Mouse (Mus musculus) forebrain, embryonic 10.5 days (tissue): ENCODE measurements around the gene Pde4c. TPM values are rescaled to one million over a fixed set of nuclear protein-coding genes. Genes with fewer than 3 reads are reported as not detected.
A peak's percentile ranks its signal among the peaks of the same experiment; 100 is the strongest.

Experiments
- DNase-seq: peaks from one replicate; pipeline ENCODE4 v3.0.0-alpha.2; 2017; ENCODE audit warnings: low spot score; ENCODE audit errors: extremely low spot score
- H3K27ac ChIP-seq: fragments of 300-500 bp; sonication (generic); 2 replicates; pipeline ENCODE4 v1.5.1; 2016; ENCODE audit warnings: mild to moderate bottlenecking
- H3K27me3 ChIP-seq: fragments of 300-500 bp; sonication (generic); 2 replicates; pipeline ENCODE4 v1.6.1; 2016; ENCODE audit warnings: mild to moderate bottlenecking; ENCODE audit not compliant: poor library complexity, severe bottlenecking
- H3K36me3 ChIP-seq: fragments of 300-500 bp; sonication (generic); replicated peaks from 2 replicates; pipeline ENCODE4 v1.6.1; 2016; ENCODE audit warnings: mild to moderate bottlenecking, moderate library complexity
- H3K4me1 ChIP-seq: fragments of 300-500 bp; sonication (generic); 2 replicates; pipeline ENCODE4 v1.6.1; 2016
- H3K4me3 ChIP-seq: fragments of 300-500 bp; sonication (generic); 2 replicates; pipeline ENCODE4 v1.5.1; 2016; ENCODE audit warnings: mild to moderate bottlenecking, moderate library complexity
- H3K9me3 ChIP-seq: fragments of 300-500 bp; sonication (generic); 2 replicates; pipeline ENCODE4 v1.6.1; 2016; ENCODE audit warnings: mild to moderate bottlenecking, moderate library complexity
- WGBS: fragments of 180-500 bp; shearing (Covaris S2); methylation state at CpG from one replicate; pipeline ENCODE4 v1.1.7; 2016; 5-methylcytosine and 5-hydroxymethylcytosine counted together
- polyA plus RNA-seq: library from polyadenylated mRNA; unstranded; fragments of >200 nt; fragmentation: Nextera tagmentation; extraction: Ambion mirVana; gene quantifications from 2 replicates; pipeline ENCODE4 v1.2.1, GENCODE M21; 2016

Pde4c gene
- polyA plus RNA-seq, 1 experiment from 2014 or later, result 0.68 TPM

DNA sequence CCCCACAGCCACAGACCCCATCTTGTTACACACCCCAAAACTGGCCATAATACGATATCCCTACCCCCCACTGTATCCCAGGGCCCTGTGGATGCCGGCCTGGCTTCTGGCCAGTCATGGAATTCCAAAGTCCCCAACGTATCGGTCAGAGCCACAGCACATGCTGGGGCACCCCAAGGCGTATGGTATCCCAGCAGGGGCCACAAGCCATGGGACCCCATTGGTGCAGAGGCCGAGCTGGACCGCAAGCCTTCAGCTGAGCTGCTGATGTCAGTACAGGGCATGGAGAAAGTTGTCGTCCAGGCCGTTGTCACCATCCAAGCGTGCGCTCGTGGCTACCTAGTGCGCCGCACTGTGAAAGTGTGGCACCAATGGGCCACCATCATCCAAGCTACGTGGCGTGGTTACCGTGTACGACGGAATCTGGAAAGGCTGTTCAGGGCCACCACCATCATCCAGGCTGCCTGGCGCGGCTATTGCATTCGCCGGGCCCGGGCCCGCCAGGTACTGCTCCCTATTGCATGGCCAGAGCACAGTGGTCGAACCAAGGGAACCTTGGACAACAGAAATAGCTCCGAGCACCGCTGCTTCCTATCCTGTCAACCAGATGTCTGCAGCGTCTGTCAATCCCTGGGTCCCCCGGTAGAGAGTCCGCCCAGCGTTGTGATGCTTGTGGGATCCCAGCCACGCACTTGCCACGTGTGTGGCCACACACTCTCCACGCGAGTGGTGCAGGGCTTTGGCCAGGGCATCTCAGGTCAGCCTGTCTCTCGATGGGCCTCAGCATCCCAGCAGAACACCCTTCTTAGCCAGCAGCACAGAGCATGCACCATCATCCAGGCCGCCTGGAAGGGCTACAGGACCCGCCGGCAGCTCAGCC, 6.8 kb upstream of the Pde4c start:
- Histone ChIP-seq H3K27me3 (peaks cover 22% of the 10 kb centered on the region), H3K4me1 (peaks cover 14% of the 10 kb centered on the region), H3K36me3 (no peaks in the 10 kb centered on the region), H3K9me3 (no peaks in the 10 kb centered on the region), H3K4me3 (peak overlapping the region; percentile 3; the same call in 1 of the 2 replicates), H3K27ac (no peak overlapping the region)
- 87% methylated on average over 40 of the region's 40 CpGs for WGBS
- no peak for DNase-seq

DNA sequence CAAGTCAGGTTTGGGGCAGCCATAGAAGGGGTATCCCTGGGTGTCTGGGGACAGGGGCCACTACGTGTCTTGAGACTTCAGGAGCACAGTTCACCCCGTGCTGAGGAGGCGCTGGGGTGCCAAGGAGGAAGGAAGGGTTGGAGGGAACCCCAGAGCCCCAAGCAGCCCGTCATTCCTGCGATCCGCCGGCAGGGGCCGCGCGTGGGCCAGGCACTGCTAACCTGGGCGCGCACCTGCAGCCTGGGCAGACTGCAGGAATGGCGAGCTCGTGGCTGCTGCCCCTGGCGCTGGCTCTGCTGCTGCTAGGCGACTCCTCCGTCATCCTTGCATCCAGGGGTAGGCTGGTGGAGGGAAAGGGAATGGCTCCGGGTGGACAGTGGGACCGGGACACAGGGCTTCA, 5.2 kb upstream of the Pde4c start, which contains the start of gene Gm3336:
Gene Gm3336, plus strand, starts transcription at position 247 of the 400 bp plus-strand sequence.
- 3% methylated on average over 19 of the region's 19 CpGs for WGBS
- no peaks in the 10 kb centered on the region for H3K9me3 ChIP-seq
- DNase-seq, result peak; percentile 42
- peaks cover 22% of the 10 kb centered on the region for H3K27me3 ChIP-seq
- peak within 1 kb of the TSS; percentile 13; the same call in 1 of the 2 replicates for H3K4me3 ChIP-seq
- H3K36me3 ChIP-seq, result no peaks in the 10 kb centered on the region
- peaks cover 14% of the 10 kb centered on the region for H3K4me1 ChIP-seq
- no peak within 1 kb of the TSS for H3K27ac ChIP-seq

DNA sequence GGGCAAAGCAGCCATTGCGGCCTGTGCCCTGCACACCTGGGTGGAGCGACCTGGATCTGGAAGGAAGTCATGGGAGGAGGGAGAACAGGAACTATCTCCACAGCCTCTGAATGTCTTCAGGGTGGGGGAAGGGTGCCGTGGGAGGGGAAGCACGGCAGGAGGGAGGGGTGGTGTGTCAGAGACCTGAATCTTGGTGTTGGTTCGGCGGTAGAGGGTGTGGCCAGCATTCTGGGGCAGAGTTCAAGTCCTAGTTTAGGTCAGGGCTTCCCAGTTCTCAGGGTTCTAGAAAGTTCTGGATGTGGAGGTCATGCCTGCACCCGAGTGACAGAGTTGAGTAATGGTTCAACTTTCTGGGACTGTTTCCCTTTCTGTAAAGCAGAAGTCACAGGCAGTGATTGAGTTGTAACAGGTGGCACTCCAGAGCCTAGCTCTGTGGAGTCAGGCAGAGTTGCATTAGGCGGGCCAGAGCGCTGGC, 3.7 kb upstream of the Pde4c start:
- no peak for DNase-seq
- 71% methylated on average over 9 of the region's 9 CpGs for WGBS
- Histone ChIP-seq H3K36me3 (no peaks in the 10 kb centered on the region), H3K9me3 (no peaks in the 10 kb centered on the region), H3K4me3 (no peak overlapping the region), H3K27me3 (peaks cover 28% of the 10 kb centered on the region), H3K4me1 (peaks cover 5% of the 10 kb centered on the region), H3K27ac (no peak overlapping the region)

DNA sequence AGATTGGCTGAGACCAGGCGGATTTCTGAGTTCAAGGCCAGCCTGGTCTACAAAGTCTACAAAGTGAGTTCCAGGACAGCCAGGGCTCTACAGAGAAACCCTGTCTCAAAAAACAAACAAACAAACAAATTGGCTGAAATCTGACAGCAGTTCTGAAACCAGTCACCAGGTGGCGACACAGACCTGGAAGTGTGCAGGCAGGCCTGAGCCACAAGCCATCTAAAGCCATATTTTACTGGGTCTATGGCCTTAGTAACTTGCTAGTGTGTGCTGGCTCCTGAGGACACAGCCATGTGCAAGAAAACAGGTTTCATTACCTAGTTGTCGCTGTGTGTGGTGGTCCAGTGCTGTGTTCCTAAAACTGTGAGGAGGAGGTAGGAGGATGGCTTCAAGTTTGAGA, 2.8 kb upstream of the Pde4c start:
- H3K27me3 ChIP-seq, result peaks cover 29% of the 10 kb centered on the region
- WGBS, result 5% methylated on average over 3 of the region's 3 CpGs
- H3K9me3 ChIP-seq, result no peaks in the 10 kb centered on the region
- DNase-seq, result peak; percentile 73
- H3K27ac ChIP-seq, result no peak overlapping the region
- H3K4me3 ChIP-seq, result no peak overlapping the region
- no peaks in the 10 kb centered on the region for H3K36me3 ChIP-seq
- peaks cover 5% of the 10 kb centered on the region for H3K4me1 ChIP-seq

DNA sequence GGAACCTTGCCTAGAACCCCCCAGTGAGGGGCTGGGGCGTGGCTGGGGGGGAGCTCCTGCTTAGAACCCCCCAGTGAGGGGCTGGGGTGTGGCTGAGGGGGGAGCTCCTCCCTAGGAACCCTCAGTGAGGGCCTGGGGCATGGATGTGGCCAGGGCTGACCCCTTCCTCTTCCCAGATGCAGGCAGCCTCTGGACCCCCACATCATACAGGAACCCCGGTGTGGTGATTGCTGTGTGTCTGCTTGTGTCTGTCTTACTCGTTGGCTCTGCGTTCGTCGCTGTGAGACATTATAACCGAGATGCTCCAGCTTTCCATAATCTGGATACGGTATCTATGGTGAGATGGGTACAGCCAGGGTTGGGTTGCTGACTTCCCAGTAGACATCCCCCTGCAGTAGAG, 1.9 kb upstream of the Pde4c start:
- 82% methylated on average over 8 of the region's 8 CpGs for WGBS
- Histone ChIP-seq H3K9me3 (no peaks in the 10 kb centered on the region), H3K4me1 (peaks cover 5% of the 10 kb centered on the region), H3K27ac (no peak overlapping the region), H3K36me3 (no peaks in the 10 kb centered on the region), H3K27me3 (peaks cover 37% of the 10 kb centered on the region), H3K4me3 (no peak overlapping the region)
- no peak for DNase-seq

DNA sequence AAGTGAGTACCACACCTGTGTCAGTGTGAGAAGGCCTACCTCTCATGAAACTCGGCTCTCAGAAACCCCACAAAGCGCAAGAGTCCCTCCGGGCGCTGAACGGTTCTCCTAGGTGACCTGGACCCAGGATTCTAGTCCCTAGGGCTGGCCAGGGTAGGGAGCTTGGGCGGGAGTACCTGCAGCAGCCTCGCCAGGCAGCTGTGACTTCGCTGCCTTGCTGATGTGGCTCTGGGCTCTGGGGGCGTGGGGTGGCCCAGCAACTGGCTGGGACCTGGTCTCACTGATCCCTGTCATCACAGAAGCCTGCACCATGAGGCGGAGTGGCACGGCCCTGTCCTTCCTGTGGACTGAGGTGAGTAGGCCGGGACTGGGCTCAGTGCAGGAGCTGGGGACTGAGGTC, 696 bp downstream of the Pde4c start:
- WGBS, result 81% methylated on average over 12 of the region's 12 CpGs
- H3K9me3 ChIP-seq, result no peaks in the 10 kb centered on the region
- H3K27me3 ChIP-seq, result peaks cover 46% of the 10 kb centered on the region
- peak overlapping the region; percentile 25; the same call in 1 of the 2 replicates for H3K27ac ChIP-seq
- H3K36me3 ChIP-seq, result no peaks in the 10 kb centered on the region
- 0 out of 2 replicates have a peak, but pooled peaks cover 3% of the 10 kb centered on the region for H3K4me1 ChIP-seq
- no peak for DNase-seq
- H3K4me3 ChIP-seq, result no peak overlapping the region

DNA sequence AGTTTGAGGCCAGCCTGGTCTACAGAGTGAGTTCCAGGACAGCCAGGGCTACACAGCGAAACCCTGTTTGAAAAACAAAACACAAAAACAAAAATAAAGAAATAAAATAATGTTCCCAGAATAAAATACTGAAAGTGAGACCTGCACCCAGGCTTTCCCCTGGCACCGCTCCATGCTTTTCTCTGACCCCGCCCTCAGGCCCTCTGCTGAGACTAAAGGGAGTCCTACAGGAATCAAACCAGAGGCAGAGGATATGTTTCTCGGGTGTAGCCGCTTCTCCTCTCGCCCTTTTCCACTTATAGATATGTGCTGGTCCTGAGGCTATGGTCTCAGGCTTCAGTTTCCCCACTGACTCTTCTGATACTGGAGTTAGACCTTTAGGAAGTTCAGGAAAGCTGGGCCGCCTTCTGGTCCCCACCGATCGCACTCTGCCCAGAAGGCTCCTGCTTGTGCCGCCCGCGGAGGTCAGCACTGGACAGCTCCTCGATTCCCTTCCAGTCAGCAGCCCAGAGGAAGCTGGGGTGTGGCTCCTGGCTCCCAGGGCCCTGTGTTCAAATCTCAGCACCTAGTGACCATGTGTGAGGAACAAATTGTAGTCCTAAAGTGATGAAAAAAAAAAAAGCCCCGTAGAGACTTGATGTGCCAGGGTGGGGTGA, 2.4 kb downstream of the Pde4c start:
- H3K27me3 ChIP-seq, result peaks cover 56% of the 10 kb centered on the region
- 28% methylated on average over 14 of the region's 14 CpGs for WGBS

DNA sequence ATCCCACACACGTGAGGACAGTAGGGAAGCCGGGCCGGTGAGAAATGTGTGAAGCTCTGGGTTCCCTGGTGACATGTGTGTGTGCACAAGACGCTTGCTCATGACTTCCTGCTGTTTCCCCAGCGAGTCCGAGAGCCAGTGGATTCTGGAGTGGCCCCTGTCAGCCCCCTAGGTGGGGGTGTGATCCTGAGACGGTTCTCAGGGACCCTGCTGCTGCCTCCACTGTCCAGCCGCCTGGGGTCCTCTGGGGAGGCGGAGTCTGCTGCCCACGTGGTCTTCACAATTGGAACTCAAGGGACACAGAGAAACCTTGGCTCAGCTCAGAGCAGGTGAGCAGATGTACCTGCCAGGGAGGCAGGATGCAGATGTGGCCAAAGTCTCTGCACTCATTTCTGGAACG, 3.2 kb downstream of the Pde4c start:
- no peak overlapping the region for H3K27ac ChIP-seq
- H3K4me1 ChIP-seq, result peaks cover 13% of the 10 kb centered on the region
- DNase-seq, result no peak
- H3K27me3 ChIP-seq, result peaks cover 64% of the 10 kb centered on the region
- no peaks in the 10 kb centered on the region for H3K9me3 ChIP-seq
- H3K4me3 ChIP-seq, result no peak overlapping the region
- no peaks in the 10 kb centered on the region for H3K36me3 ChIP-seq
- 42% methylated on average over 11 of the region's 11 CpGs for WGBS

More for the DNA sequence above, 2.4 kb downstream of the Pde4c start:
- no peak for DNase-seq
- H3K9me3 ChIP-seq, result no peaks in the 10 kb centered on the region
- no peak overlapping the region for H3K27ac ChIP-seq
- H3K4me3 ChIP-seq, result no peak overlapping the region
- H3K4me1 ChIP-seq, result peaks cover 13% of the 10 kb centered on the region
- no peaks in the 10 kb centered on the region for H3K36me3 ChIP-seq

DNA sequence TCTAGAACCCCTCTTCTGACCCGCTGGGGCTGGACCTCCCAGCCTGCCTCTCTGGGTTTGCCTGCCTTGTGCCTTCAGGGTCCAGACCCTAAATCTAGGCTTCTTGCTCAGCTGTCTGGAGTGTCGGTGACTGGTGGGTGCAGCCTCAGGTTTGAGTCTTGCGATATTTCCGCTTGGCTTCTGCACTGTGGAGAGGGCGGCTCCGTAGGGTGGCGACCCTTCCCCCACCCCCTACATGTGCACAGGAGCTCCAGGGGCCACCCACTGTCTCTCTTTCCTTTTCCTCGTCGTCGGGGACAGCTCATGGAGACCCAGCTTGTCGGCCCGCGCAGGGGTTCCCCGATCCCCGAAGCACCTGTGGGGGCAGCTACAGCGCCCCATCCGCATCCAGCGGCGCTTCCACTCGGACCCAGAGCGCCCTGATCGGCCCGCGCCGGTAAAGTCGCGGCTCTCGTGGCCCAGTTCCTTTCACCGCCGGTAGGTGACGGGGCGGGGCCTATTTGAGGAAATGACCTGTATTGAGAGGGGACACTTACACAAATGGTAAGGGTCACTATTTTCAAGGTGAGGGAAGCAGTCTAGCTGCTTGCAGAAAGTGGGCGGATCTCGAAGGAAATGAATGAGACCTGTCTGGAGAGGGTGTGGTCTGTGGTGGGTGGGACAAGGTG, 6.4 kb downstream of the Pde4c start:
- H3K27me3 ChIP-seq, result peaks cover 82% of the 10 kb centered on the region
- no peak overlapping the region for H3K27ac ChIP-seq
- H3K4me3 ChIP-seq, result peak overlapping the region; percentile 46
- peaks cover 13% of the 10 kb centered on the region for H3K4me1 ChIP-seq
- H3K9me3 ChIP-seq, result no peaks in the 10 kb centered on the region
- no peak for DNase-seq
- H3K36me3 ChIP-seq, result no peaks in the 10 kb centered on the region
- 3% methylated on average over 34 of the region's 34 CpGs for WGBS

DNA sequence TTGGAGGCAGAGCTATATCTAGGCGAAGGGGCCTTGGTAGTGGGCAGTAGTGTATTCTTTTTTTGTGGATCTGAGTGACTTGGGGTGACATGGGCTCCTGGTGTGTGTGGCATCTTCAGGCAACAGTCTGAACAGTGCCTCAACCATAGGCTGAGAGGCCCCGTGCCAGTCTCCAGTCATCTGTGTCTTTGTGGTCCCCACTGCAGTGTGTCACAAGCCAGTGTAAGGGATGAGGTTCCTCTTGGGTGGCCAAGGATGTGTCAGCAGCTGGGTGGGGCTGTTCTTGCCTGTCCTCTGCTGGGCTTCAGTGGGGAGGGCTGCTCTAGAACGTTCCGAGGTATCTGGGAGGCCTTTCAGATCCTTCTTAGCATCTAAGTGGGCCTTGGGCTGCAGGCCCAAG, 7.4 kb downstream of the Pde4c start:
- H3K27ac ChIP-seq, result no peak overlapping the region
- H3K4me3 ChIP-seq, result no peak overlapping the region
- H3K36me3 ChIP-seq, result no peaks in the 10 kb centered on the region
- DNase-seq, result no peak
- no peaks in the 10 kb centered on the region for H3K9me3 ChIP-seq
- WGBS, result 88% methylated on average over 4 of the region's 4 CpGs
- peaks cover 13% of the 10 kb centered on the region for H3K4me1 ChIP-seq
- peaks cover 79% of the 10 kb centered on the region for H3K27me3 ChIP-seq

DNA sequence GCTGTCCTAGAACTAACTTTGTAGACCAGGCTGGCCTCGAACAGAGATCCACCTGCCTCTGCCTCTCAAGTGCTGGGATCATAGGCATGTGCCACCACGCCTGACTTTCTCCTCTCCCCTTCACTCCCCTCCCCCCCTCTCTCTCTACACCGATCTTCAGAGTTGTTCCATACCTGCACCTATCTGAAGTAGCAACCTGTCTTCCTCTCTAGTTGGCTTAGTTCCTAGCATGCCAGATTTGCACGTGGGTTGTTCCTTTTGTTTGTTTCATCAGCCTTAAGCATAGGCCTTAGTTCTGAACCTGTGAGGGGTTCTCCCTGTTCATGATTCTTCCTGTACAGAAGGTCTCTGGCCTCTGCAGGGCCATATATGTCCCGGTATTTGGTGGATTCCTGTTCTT, 14.2 kb downstream of the Pde4c start:
- Histone ChIP-seq H3K27me3 (peaks cover 64% of the 10 kb centered on the region), H3K27ac (no peak overlapping the region)
- WGBS, result 70% methylated on average over 5 of the region's 5 CpGs

DNA sequence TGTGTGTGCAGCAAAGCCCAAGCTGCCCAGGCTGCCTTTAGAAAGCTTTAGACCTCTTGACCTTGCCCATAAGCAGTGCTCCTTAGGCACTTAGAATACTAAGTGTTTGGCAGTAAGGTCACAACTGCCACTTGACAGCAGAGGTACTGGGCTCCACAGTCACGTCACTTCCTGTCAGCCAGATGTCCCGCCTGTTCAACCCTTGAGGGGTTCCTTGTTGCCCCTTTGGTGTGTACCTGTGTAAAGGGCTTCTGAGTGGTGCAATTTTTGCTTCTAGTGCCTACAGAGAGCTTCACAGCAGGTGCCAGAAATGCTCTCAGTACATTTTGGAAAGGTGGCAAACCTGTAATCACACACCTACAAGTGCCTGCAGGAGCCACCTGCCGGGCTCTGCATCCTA, 14.7 kb downstream of the Pde4c start:
- H3K4me3 ChIP-seq, result no peak overlapping the region
- no peaks in the 10 kb centered on the region for H3K9me3 ChIP-seq
- peaks cover 64% of the 10 kb centered on the region for H3K27me3 ChIP-seq
- peaks cover 14% of the 10 kb centered on the region for H3K4me1 ChIP-seq
- no peak overlapping the region for H3K27ac ChIP-seq
- WGBS, result 77% methylated on average over 3 of the region's 3 CpGs
- no peaks in the 10 kb centered on the region for H3K36me3 ChIP-seq
- no peak for DNase-seq

More for the DNA sequence above, 14.2 kb downstream of the Pde4c start:
- peaks cover 9% of the 10 kb centered on the region for H3K4me1 ChIP-seq
- no peak overlapping the region for H3K4me3 ChIP-seq
- H3K36me3 ChIP-seq, result no peaks in the 10 kb centered on the region
- no peak for DNase-seq
- no peaks in the 10 kb centered on the region for H3K9me3 ChIP-seq
